Mouse (Mus musculus) mesoderm, embryonic 11.5 days (tissue): ENCODE data around the gene Sv2a.
"Not testable (repeated sequence)": the region's sequence is repeated elsewhere in the genome, so short reads cannot be mapped to it uniquely, and the experiment has no call there.

Experiments used
- DNase-seq: peaks from one replicate; pipeline ENCODE4 v3.0.0-alpha.2; 2012; ENCODE audit warnings: low read depth, low spot score

Gene Sv2a

GRCm38 (mm10) chr3:96173185-96173584, 7.8 kb upstream of the Sv2a start:
- no peak for DNase-seq

DNA sequence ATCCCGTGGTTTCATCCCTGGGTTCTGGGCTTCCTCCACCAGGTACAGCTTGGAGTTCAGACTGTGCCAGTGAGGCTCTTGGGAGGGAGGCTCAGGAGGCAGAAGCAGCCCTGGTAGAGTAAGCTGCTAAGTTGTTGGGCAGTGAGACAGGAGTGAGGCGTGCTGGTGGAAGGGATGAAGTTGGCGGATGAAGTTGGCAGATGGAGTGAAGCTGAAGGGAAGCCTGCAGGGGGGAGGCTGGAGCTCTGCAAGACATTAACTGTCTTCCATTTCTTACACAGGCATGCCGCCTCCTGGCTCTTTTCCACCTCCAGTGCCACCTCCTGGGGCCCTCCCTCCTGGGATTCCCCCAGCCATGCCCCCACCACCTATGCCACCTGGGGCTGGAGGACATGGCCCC, 6.9 kb upstream of the Sv2a start:
- DNase-seq = not testable (repeated sequence)

DNA sequence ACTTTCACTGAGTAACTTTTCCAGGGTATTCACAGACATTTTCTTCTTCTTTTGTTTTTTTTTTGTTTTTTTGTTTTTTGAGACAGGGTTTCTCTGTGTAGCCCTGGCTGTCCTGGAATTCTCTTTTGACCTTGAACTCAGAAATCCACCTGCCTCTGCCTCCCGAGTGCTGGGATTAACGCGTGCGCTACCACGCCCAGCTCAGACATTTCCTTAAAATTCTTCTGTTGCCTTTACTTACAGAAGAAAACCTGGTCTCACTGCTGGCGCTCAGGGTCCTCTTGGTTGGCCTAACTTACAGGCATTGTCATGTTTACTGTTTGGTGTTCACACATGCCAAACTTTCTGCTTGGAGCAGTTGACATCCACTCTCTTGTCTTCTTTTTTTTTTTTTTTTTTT, 5.7 kb upstream of the Sv2a start:
- DNase-seq = no peak

DNA sequence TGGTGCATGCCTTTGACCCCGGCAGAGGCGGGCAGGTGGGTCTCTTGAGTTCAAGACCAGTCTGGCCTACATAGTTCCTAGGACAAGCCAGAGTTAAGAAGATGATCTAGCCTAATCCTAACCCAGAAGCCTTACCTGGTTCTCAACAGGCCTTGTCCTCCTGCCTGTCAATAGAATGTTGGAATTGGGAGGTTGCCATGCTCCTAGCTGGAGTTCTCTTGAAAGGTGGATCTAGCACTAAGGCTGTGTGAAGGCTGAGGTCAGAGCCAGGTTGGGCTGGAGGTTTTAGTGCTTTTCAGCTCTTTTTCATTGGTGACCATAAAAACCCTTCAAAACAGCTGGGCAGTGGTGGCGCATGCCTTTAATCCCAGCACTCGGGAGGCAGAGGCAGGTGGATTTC, 2.5 kb upstream of the Sv2a start:
- DNase-seq = no peak

DNA sequence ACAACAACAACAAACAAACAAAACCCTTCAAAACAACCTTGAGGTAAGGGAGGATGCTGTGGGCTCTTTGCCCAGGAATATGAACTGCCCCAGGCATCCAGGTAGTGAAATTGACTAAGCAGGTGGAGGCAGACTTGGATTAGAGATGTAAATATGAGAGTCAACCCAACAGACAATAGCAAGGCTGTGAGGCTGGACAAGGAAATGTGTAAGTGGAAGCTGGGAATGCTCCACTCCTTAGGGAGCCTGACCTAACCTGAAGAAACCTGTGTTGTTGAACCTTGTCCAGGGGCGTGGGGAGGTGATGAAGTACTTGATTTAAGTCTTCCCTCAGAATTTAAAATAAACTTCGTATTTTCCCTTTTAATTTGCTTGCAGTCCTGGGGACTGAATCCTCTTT, 2.0 kb upstream of the Sv2a start:
- no peak for DNase-seq

- DNase-seq = no peak
Observed at GRCm38 (mm10) chr3:96179531-96179930, 1.4 kb upstream of the Sv2a start.

DNA sequence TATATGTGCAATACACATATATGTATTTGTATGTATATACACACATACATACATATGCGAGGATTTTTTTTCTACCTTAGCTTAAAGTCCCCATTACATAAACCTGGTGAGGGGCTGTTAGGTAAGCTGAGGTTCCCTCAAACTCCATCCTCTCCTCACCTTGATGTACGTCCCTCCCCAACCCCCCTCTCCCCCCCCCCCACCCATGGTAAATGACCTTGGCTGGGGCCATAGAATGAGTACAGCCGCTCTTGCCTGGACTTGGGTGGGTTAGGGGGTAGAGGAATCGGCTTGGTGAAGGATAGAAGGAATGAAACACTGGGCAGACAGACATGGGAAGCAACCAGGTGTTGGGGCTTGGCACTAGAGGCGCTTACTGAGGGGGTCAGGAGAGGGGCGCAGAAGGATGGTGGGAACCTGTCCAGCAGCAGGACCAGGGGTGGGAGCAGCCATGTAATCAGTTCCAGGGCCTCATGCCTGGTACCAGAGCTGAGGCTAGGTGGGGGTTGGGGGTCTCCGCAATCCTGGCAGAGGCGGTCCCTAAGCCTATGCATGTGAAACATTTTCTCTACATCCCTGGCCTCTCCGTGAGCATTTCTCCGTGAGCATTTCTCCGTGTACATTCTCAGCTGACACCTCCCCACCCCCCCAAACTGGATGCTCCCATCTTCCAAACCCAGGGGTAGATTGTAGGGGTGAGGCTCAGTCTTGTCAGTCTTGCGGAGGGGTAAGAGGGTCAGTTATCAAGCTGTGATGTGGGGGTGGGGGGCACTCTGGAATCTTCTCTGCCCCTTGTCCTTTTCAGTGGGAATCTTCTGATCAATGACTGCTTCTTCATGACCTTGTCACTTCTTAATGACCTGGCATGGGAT, 795 bp downstream of the Sv2a start:
- DNase-seq = no peak

GRCm38 (mm10) chr3:96182382-96182776, 1.4 kb downstream of the Sv2a start:
- no peak for DNase-seq

DNA sequence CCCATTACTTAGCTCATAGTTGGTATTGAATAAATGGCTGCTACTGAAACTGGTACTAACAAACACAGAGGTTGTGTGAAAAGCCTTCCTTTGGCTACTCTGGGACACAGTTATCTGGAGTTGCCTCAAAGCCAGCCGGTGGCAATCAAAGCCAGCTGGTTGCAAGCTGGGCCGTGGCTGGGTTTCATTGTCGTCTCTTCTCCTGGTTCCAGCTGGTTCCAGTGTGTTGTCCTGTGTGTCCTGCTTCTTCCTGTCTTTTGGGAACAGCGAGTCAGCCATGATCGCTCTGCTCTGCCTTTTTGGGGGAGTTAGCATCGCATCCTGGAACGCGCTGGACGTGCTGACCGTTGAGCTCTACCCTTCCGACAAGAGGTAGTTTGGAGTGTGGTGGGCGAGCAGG, 12.0 kb downstream of the Sv2a start:
- DNase-seq = no peak

DNA sequence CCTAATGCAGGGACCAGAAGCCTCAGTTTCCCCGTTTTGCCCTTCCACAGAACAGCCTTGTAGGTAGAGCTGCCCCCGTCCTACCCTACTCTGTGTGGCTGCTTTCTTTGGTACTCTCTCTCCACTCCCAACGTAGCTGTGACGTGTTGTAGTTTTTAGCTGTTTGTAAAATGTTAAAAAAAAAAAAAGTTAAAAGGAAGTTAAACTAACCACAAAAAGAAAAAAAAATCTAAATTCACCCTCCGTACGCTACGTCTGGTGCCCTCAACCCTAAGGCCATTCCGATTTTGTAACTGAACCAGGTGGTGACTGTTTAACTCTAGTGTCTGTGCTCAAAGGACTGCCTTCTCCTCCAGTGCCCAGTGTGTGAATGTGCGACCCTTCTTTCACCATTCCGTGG, 14.0 kb downstream of the Sv2a start:
- DNase-seq = no peak

- DNase-seq = no peak
Observed at GRCm38 (mm10) chr3:96195616-96196313, 14.8 kb downstream of the Sv2a start.

DNA sequence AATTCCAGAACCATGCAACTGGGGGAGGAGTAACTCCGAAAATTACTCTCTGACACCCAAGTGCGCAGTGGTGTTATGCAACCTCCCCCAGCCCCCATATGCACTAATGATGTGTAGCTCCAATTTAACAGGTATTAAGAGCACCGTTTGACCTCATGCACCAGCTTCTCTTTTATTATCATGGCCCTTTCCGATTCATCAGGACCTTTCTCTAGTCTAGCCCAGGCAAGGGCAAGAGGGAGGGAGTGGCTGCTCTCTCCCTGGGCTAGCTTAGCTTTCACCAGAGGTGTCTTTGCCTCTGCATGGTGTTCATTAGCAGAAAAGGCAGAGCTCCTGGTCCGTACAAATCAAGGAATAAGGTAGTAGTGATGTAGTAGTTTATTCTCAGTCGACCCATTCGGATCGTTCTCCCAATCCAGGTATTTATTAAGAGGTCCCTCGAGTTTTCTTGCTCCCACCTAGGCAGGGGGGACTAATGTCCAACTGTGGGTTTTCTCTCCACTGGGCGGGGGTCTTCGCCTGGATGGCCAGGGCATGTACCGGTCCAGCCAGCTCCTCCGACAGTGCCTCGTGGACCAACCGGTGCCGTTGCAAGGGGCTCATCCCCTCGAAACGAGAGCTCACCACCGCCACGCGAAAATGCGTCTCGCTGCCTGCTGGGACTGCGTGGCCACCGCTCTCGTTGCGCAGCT, 15.6 kb downstream of the Sv2a start:
- DNase-seq = no peak

GRCm38 (mm10) chr3:96197129-96197749, 16.3 kb downstream of the Sv2a start:
- DNase-seq = peak; percentile 90

GRCm38 (mm10) chr3:96198181-96198580, 17.2 kb downstream of the Sv2a start:
- no peak for DNase-seq

DNA sequence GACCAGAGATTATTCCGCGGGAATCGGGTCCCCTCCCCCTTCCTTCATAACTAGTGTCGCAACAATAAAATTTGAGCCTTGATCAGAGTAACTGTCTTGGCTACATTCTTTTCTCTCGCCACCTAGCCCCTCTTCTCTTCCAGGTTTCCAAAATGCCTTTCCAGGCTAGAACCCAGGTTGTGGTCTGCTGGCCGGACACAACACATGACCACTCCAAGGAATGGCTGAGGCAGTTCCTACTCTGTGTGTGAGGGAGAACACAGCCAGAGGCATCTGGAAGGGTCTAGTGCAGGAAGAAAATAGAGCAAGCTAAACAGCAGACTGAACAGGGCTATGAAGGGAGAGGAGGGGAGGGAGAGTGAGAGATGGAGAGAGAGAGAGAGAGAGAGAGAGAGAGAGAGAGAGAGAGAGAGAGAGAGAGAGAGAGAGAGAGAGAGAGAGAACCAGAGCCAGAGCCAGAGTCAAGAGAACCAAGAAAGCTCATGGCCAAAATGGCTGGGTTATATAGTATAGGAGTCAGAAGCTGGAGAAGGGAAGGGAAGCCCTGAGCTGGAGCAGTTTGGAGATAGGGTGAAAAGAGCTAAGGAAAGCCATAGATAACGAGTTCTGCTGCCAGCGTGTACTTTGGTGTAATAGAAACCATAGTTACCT, 17.8 kb downstream of the Sv2a start:
- not testable (repeated sequence) for DNase-seq

DNA sequence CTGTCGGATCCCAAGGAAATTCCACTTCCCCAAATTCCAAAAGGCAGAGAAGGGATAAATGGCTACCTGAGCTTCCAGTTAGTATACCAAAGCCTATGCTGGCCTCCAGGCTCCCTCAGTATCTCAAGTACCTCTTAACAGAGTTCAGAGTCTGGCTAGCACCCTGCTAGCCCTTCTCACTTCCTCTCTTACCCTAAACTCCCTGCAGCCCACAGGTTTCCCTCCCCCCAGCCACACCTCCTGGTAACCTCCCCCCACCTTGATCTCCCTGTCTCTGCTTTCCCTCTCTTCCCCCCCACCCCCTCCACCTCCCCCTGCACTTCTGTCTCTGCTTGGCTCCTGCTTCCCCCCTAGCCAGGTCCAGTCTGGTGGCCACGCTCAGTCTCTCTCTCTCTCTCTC, 18.8 kb downstream of the Sv2a start:
- DNase-seq = no peak

- DNase-seq = no peak
Observed at GRCm38 (mm10) chr3:96207819-96208218, 26.9 kb downstream of the Sv2a start.

GRCm38 (mm10) chr3:96209242-96209641, 28.3 kb downstream of the Sv2a start:
- peak; percentile 35 for DNase-seq

GRCm38 (mm10) chr3:96219191-96219641, 38.3 kb downstream of the Sv2a start:
- DNase-seq = no peak

DNA sequence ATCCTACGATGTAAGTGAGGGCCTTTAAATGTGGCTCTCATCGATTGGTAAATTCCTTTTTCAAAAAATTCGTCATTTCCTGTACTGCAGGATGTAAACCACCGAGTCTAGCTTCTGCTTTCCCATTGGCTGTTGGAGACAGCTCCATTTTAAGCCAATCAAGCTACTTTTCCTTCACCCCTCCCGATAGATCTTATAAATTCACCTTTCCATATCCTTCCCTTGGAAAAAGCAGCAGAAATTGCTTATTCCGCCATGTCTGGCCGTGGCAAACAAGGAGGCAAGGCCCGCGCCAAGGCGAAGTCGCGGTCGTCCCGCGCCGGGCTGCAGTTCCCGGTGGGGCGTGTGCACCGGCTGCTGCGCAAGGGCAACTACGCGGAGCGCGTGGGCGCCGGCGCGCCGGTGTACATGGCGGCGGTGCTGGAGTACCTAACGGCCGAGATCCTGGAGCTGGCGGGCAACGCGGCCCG, 38.7 kb downstream of the Sv2a start, which contains the start of the genes Bola1 and Hist2h2ab:
Gene Bola1 (minus strand): TSS at position 49 of the 470 bp plus-strand sequence.
Gene Hist2h2ab (plus strand): TSS at position 205 of the 470 bp plus-strand sequence.
- DNase-seq = peak; percentile 88
